Mouse (Mus musculus): ENCODE measurements around the gene Ntf5. TPM values are rescaled to one million over a fixed set of nuclear protein-coding genes. Genes with fewer than 3 reads are reported as not detected.

Gene Ntf5
- polyA plus RNA-seq, 1 experiment from 2014 or later: 3.0 TPM

DNA sequence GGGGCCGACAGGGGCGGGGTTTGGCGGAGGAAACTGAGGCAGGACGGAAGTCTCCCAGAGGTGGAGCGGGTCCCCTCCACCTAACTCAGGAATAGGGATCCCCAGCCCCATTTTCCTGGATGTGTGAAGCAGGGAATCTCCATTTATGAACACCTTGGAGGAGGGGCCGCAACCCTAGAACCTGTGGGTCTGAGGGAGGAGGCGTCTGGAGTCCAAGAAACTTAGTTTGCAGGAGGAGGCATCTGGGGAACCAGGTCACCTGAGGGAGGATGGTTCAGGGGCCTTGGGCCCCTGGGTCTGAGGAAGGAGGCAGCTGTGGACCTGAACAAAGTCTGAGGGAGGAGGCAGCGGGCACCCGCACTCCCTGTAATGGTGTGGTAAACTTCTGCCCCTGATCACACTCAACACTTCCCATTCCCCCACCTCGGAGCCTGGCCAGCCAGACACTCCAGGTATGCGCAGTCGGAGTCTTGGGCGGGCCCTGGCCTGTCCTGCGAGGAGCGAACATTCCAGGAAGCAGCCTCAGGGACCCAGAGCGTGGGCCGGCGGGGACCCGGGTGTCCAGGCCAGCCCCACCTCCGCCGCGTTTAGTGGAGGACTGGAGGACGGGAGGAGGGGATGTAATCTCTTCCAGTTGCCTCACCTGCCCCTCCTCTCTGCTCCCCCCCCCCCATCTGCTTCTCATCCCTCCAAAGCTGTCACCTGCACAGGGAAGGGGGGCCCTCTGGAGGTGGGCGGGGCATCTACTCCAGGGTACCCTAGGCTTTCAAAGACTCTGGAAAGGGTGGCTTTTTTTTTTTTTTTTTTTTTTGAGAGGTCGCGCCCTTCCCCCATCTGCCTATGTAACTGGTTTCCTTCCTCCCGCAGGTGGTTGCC is 607 bp downstream of the Ntf5 start:
- H3K27me3 ChIP-seq: peaks cover 14% of the 10 kb centered on the region
- in situ Hi-C loops (cut with MboI; ENCODE audit: low pct_unique_long_range_greater_than_20kb): no loop called here
- DNase-seq (ENCODE audit: low read depth, low spot score): no peak
- no peak for TF ChIP-seq CTCF (IDR thresholded peaks at IDR 0.05)
- peak; percentile 5 for ATAC-seq
- CTCF ChIA-PET: interaction anchor here (0.6 kb wide), 1 partner anchor 11 kb away, joined by 3 read pairs; no protein-coding TSS in a partner anchor
- POLR2A ChIA-PET: interaction anchor here (0.6 kb wide), 1 partner anchor 136 kb away, joined by 3 read pairs; no protein-coding TSS in a partner anchor

DNA sequence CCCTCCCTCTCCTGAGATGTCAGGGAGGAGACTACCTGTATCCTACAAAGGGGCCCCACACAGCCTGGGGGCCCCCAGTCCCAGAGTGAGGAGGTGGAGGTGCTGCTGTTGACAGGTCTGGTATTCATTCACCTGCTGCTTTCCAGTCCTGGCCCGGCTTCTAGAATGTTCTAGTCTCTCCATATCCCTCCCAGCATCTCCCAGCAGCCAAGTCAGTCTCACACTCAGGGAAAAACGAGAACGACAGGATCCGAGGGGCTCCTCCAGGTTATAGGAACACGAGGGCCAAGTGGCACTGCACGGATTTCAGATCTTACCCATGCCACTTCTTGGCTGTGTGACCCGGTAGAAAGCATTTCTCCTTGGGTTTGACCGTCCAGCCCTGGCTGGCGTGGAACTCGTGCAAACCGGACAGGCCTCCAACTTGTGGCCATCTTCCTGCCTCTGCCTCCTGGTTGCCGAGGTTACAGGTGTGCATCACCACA is 1.3 kb downstream of the Ntf5 start:
- ATAC-seq: no peak
- ChIA-PET POLR2A (interaction anchor here (0.6 kb wide), 1 partner anchor 137 kb away, joined by 3 read pairs; no protein-coding TSS in a partner anchor), CTCF (no interaction called here)
- no peak for TF ChIP-seq CTCF (IDR thresholded peaks at IDR 0.05)
- no peak for DNase-seq (ENCODE audit: low read depth, low spot score)
- in situ Hi-C loops (cut with MboI; ENCODE audit: low pct_unique_long_range_greater_than_20kb): no loop called here
- H3K27me3 ChIP-seq: peaks cover 8% of the 10 kb centered on the region

DNA sequence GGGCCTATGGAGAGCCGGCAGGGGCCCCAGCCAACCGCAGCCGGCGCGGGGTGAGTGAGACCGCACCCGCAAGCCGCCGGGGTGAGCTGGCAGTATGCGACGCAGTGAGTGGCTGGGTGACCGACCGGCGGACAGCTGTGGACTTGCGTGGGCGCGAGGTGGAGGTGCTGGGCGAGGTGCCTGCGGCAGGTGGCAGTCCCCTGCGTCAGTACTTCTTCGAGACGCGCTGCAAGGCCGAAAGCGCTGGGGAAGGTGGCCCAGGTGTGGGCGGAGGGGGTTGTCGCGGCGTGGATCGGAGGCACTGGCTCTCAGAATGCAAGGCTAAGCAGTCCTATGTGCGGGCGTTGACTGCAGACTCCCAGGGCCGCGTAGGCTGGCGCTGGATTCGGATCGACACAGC is 2.1 kb downstream of the Ntf5 start:
- DNase-seq (ENCODE audit: low read depth, low spot score) (no peak), ATAC-seq (no peak)
- in situ Hi-C loops (cut with MboI; ENCODE audit: low pct_unique_long_range_greater_than_20kb): no loop called here
- POLR2A ChIA-PET: no interaction called here
- no peak for TF ChIP-seq CTCF (IDR thresholded peaks at IDR 0.05)
- peaks cover 8% of the 10 kb centered on the region for H3K27me3 ChIP-seq
- CTCF ChIA-PET: no interaction called here

DNA sequence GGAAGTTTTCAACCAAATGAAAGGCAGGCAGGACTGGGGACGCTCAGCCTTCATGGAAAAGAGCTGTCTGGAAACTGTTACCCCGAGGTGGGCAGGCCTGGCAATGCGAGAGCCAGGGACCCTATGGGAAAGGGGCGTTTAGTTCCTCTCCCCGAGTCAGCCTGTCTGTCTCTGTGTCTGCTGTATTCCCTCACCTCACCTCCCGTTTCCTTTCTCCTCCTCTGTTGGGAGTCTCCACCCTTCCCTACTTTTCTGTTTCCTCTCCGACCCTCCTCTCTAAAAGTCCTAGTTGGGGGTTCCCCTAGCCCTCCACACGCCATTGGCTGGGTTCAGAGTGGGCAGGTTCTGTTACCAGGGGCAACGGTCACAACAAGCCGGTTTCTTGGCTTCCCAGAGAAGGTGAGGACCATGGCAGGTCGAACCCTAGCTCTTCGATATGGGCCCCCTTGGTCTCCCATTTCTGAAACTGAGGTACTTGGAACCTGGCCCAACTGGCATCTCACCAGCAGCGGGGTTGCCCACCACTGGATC is 4.5 kb downstream of the Ntf5 start:
- no peaks in the 10 kb centered on the region for H3K27me3 ChIP-seq
- in situ Hi-C loops (cut with MboI; ENCODE audit: low pct_unique_long_range_greater_than_20kb): no loop called here
- DNase-seq (ENCODE audit: low read depth, low spot score) (no peak), ATAC-seq (no peak)
- no peak for TF ChIP-seq CTCF (IDR thresholded peaks at IDR 0.05)
- ChIA-PET CTCF (no interaction called here), POLR2A (interaction anchor here (1.5 to 1.8 kb wide), 2 partner anchors 17 to 18 kb away, joined by 3 to 4 read pairs; no protein-coding TSS in a partner anchor)

DNA sequence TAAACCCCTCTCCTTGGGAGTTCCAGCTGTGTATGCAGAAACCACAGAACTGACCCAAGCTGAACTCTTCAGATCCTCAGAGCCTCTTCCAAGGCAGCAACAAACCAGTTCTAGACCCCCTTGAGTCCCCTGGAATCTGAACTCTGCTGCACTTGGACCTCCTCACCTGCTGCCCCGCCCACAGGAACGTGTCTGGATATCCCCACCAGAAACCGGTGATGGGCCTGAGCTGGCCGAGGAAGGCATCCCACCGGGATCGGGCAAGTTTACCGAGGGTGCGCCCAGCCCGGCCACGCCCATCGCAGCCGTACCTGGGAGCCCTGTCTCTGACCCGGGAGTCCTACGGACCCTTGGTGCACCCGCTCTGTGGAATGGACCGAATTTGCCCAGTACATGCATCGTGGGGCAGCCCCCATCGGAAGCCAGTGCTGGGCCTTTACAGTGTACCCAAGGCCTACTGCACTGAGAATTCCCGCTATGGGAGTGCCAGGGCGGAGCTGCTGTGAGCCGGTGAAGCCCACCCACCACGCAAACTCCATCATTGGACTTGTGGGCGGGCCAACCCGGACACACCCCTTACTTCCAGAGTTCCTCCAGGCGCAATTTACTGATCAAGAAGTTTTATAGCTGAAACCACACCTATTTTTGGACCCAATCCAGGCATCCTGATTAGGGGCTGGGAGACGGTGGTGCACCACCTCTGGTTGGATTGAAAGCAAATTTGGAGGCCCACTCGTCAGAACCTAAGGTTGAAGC is 6.5 kb downstream of the Ntf5 start:
- in situ Hi-C loops (cut with MboI; ENCODE audit: low pct_unique_long_range_greater_than_20kb): no loop called here
- DNase-seq (ENCODE audit: low read depth, low spot score) (no peak), ATAC-seq (no peak)
- H3K27me3 ChIP-seq: no peaks in the 10 kb centered on the region
- ChIA-PET CTCF (no interaction called here), POLR2A (no interaction called here)
- TF ChIP-seq CTCF (IDR thresholded peaks at IDR 0.05): no peak

DNA sequence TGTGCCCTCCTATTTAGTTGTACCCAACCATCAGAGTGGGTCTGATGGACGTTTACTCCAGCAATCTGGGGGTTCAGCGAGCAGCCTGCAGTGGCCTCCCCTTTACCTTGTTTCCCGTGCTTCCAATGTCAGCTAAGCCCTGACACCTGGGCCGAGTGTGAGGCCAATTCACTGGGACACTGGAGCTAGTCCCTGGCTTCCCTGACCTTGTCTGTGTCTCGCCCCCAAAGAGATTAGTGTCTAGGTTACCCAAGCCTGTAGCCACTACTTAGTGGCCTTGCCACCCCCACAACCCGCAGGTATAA is 7.1 kb downstream of the Ntf5 start, which contains the start of gene Lhb:
Lhb (plus strand) TSS at position 206 of the 305 bp plus-strand sequence.
- TF ChIP-seq CTCF (IDR thresholded peaks at IDR 0.05): no peak
- no peaks in the 10 kb centered on the region for H3K27me3 ChIP-seq
- ATAC-seq: no peak
- in situ Hi-C loops (cut with MboI; ENCODE audit: low pct_unique_long_range_greater_than_20kb): no loop called here
- DNase-seq (ENCODE audit: low read depth, low spot score): no peak
- CTCF ChIA-PET: no interaction called here
- POLR2A ChIA-PET: no interaction called here

DNA sequence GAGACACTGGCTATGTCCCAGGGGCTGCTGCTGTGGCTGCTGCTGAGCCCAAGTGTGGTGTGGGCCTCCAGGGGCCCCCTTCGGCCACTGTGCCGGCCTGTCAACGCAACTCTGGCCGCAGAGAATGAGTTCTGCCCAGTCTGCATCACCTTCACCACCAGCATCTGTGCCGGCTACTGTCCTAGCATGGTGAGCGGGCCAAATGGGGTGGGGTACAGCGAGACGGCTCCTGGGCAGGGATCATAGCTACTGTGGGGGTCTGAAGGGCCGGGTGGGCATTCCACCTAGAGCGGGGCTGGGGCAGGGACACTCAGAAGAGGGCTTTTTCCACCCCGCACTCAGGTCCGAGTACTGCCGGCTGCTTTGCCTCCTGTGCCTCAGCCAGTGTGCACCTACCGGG is 7.7 kb downstream of the Ntf5 start:
- DNase-seq (ENCODE audit: low read depth, low spot score): no peak
- ATAC-seq: no peak
- TF ChIP-seq CTCF (IDR thresholded peaks at IDR 0.05): no peak
- ChIA-PET CTCF (no interaction called here), POLR2A (no interaction called here)
- in situ Hi-C loops (cut with MboI; ENCODE audit: low pct_unique_long_range_greater_than_20kb): no loop called here
- no peaks in the 10 kb centered on the region for H3K27me3 ChIP-seq

DNA sequence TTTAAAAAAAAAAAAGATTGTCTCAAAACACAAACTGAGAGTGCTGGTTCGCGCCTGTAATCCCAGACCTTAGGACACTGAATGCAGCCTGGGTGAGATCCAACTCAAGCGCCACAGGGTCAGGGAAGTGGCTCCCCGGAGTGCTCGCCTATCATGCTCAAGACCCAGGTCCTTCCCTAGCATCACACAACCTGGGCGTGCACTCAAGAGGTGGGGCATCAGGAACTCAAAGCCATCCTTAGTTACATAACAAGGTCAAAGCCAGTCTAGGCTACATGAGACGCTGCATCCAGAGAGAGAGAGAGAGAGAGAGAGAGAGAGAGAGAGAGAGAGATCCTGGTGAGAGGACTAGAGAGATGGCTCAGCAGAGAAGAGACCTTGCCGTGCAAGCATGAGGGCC is 13.1 kb downstream of the Ntf5 start:
- no peak for DNase-seq (ENCODE audit: low read depth, low spot score)
- ChIA-PET CTCF (no interaction called here), POLR2A (interaction anchor here (0.8 kb wide), 1 partner anchor 8 kb away, joined by 7 read pairs; the partner anchor contains the start of gene Gys1)
- in situ Hi-C loops (cut with MboI; ENCODE audit: low pct_unique_long_range_greater_than_20kb): no loop called here
- H3K27me3 ChIP-seq: no peaks in the 10 kb centered on the region
- no peak for ATAC-seq
- no peak for TF ChIP-seq CTCF (IDR thresholded peaks at IDR 0.05)

DNA sequence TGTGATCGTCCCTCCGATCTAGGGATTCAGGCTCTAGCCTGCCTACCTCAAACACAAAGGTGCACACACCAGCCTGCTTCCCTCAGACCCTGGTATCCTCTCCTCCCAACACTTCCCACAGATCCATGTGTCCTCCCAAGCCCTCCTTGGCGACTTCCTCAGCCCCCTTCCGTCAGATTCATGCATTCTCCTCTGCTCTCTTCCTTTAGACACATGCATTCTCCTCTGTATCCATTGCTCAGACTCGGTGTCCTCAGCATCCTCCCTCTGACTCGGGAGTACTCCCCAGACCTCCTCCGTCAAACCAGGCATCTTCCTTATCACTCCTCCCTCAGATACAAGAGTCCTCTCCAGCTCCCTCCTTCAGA is 20.3 kb downstream of the Ntf5 start:
- no peak for TF ChIP-seq CTCF (IDR thresholded peaks at IDR 0.05)
- CTCF ChIA-PET: interaction anchor here (0.7 to 1.9 kb wide), 6 partner anchors 8 to 275 kb away, joined by 3 to 10 read pairs (median 3); no protein-coding TSS in a partner anchor
- in situ Hi-C loops (cut with MboI; ENCODE audit: low pct_unique_long_range_greater_than_20kb): no loop called here
- DNase-seq (ENCODE audit: low read depth, low spot score) (no peak), ATAC-seq (no peak)
- POLR2A ChIA-PET: interaction anchor here (1.0 kb wide), 1 partner anchor 23 kb away, joined by 3 read pairs; no protein-coding TSS in a partner anchor
- H3K27me3 ChIP-seq: no peaks in the 10 kb centered on the region

DNA sequence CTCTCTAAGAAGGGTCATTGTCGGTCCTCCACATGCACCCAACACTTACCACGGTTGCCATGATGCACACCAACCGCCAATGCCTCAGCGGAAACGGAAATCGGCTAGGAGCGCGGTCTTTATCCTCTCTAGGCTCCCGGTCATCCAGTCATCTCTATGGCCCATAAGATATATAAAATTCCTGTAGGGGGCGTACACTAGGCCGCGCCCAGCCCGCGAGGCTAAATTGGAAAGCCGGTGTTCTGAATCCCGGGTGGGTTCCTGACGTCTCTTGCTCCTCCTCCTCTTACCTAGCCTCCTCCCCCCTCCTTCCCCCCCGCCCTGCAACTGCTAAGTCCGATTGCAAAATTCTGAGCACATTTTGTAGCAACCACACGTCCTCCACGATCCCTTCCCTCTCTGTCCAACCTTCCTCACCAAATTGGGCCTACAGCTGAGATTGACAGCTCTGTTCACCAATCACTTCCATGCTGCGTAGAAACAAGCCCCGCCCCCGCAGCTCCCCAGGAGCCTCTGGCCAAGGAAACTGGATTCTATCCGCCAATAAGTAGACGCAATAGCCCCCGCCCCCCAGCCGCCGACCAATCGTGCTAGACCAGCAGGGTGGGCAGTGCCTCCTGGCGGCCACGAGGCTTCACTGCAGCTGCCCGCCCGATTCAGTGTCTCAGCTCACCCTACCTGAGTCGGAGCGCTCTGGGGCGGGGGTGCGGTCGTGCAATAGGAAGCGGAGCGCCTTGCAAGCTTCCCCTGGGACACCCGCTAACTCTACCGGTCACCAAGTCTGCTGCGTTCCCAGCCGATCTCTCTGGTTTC is 20.9 kb downstream of the Ntf5 start, which contains the start of gene Gys1:
Gys1 (plus strand) TSS at position 642 of the 813 bp plus-strand sequence.
- POLR2A ChIA-PET: interaction anchor here (0.5 to 1.0 kb wide), 4 partner anchors 8 to 28 kb away, joined by 3 to 7 read pairs (median 3); no protein-coding TSS in a partner anchor
- no peaks in the 10 kb centered on the region for H3K27me3 ChIP-seq
- CTCF ChIA-PET: interaction anchor here (0.7 to 1.9 kb wide), 8 partner anchors 9 to 275 kb away, joined by 3 to 10 read pairs (median 3); no protein-coding TSS in a partner anchor
- peak; percentile 99 for DNase-seq (ENCODE audit: low read depth, low spot score)
- ATAC-seq: peak; percentile 74
- no peak for TF ChIP-seq CTCF (IDR thresholded peaks at IDR 0.05)
- in situ Hi-C loops (cut with MboI; ENCODE audit: low pct_unique_long_range_greater_than_20kb): no loop called here
